Mouse (Mus musculus) MEL (cell line): ENCODE measurements around the gene Icam1. TPM values are rescaled to one million over a fixed set of nuclear protein-coding genes. Genes with fewer than 3 reads are reported as not detected.

ENCODE experiments used
- DNase-seq: peaks from one replicate; pipeline ENCODE4 v3.0.0; 2011; ENCODE audit warnings: low read depth, low spot score
- H3K27ac ChIP-seq: 2 replicates; pipeline ENCODE4 v1.5.1; 2012; ENCODE audit warnings: low read depth, mild to moderate bottlenecking, control low read depth, low read length, moderate library complexity; ENCODE audit not compliant: control insufficient read depth
- H3K27me3 ChIP-seq, 2 experiments: fragments of 150-350 bp in 1 of 2; sonication (generic) in 1 of 2; 2 replicates each; pipeline ENCODE4 v1.6.1; 2012; ENCODE audit warnings: low read length in 2 of 2, mild to moderate bottlenecking in 2 of 2, improper control_type of control experiment in 1 of 2, moderate library complexity in 1 of 2; ENCODE audit not compliant: insufficient read depth in 2 of 2, control insufficient read depth in 1 of 2
- H3K36me3 ChIP-seq, 2 experiments: 2 replicates each; pipeline ENCODE4 v1.6.1; 2012 to 2014; ENCODE audit warnings: low read length in 2 of 2, improper control_type of control experiment in 1 of 2, inconsistent platforms in 1 of 2, mild to moderate bottlenecking in 1 of 2; ENCODE audit not compliant: insufficient read depth in 2 of 2, control insufficient read depth in 1 of 2
- H3K4me1 ChIP-seq, 2 experiments: fragments of 150-350 bp in 1 of 2; sonication (generic) in 1 of 2; 2 replicates each; pipeline ENCODE4 v1.6.1; 2012; ENCODE audit warnings: low read length in 2 of 2, improper control_type of control experiment in 1 of 2, mild to moderate bottlenecking in 1 of 2; ENCODE audit not compliant: insufficient read depth in 2 of 2, control insufficient read depth in 1 of 2
- H3K4me3 ChIP-seq, 2 experiments: fragments of 150-350 bp in 1 of 2; sonication (generic) in 1 of 2; 2 replicates each; pipeline ENCODE4 v1.5.1; 2012; ENCODE audit warnings: low read depth in 2 of 2, low read length in 2 of 2, mild to moderate bottlenecking in 2 of 2, moderate library complexity in 2 of 2, control low read depth in 1 of 2, improper control_type of control experiment in 1 of 2; ENCODE audit not compliant: control insufficient read depth in 1 of 2, insufficient read depth in 1 of 2
- H3K79me2 ChIP-seq: 2 replicates; pipeline ENCODE4 v1.6.1; 2012; ENCODE audit warnings: mild to moderate bottlenecking, low read length, moderate library complexity; ENCODE audit not compliant: control insufficient read depth, poor library complexity, insufficient read depth
- H3K9ac ChIP-seq: 2 replicates; pipeline ENCODE4 v1.6.1; 2012; ENCODE audit warnings: low read depth, mild to moderate bottlenecking, control low read depth, low read length, moderate library complexity; ENCODE audit not compliant: control insufficient read depth, poor library complexity, severe bottlenecking
- H3K9me3 ChIP-seq: fragments of 150-350 bp; sonication (generic); replicated peaks from 2 replicates; pipeline ENCODE4 v1.6.1; 2012; ENCODE audit warnings: mild to moderate bottlenecking, low read length, improper control_type of control experiment, moderate library complexity; ENCODE audit not compliant: insufficient read depth
- BHLHE40 ChIP-seq: IDR thresholded peaks from 2 replicates; pipeline ENCODE4 v1.6.1; 2012; ENCODE audit warnings: low read depth, mild to moderate bottlenecking, inconsistent platforms, low read length, improper control_type of control experiment, borderline replicate concordance
- CHD1 ChIP-seq: IDR thresholded peaks from 2 replicates; pipeline ENCODE4 v1.6.1; 2012; ENCODE audit warnings: low read depth, mild to moderate bottlenecking, inconsistent platforms, low read length, improper control_type of control experiment
- CHD2 ChIP-seq: IDR thresholded peaks from 2 replicates; pipeline ENCODE4 v1.6.1; 2011; ENCODE audit warnings: low read length, improper control_type of control experiment
- CTCF ChIP-seq, 3 experiments: IDR thresholded peaks in 2 of 3; conservative IDR thresholded peaks in 1 of 3; 2 replicates each; pipeline ENCODE4 v1.5.1; 2011 to 2012; ENCODE audit warnings: low read length in 3 of 3, low read depth in 2 of 3, mild to moderate bottlenecking in 2 of 3, improper control_type of control experiment in 1 of 3, inconsistent platforms in 1 of 3, mixed read lengths in 1 of 3, moderate library complexity in 1 of 3; ENCODE audit not compliant: control insufficient read depth in 1 of 3, insufficient read depth in 1 of 3, poor library complexity in 1 of 3, severe bottlenecking in 1 of 3
- ELF1 ChIP-seq: IDR thresholded peaks from 2 replicates; pipeline ENCODE4 v1.6.1; 2014; ENCODE audit warnings: low read depth, mild to moderate bottlenecking, inconsistent platforms, low read length, improper control_type of control experiment, moderate library complexity
- EP300 ChIP-seq, 2 experiments: IDR thresholded peaks; 2 replicates each; pipeline ENCODE4 v1.6.1; 2011; ENCODE audit warnings: improper control_type of control experiment in 2 of 2, low read length in 2 of 2, low read depth in 1 of 2, mild to moderate bottlenecking in 1 of 2
- ETS1 ChIP-seq: IDR thresholded peaks from 2 replicates; pipeline ENCODE4 v1.6.1; 2012; ENCODE audit warnings: low read depth, mild to moderate bottlenecking, inconsistent platforms, low read length, improper control_type of control experiment, moderate library complexity
- GABPA ChIP-seq: IDR thresholded peaks from 2 replicates; pipeline ENCODE4 v1.6.1; 2012; ENCODE audit warnings: low read depth, mild to moderate bottlenecking, inconsistent platforms, low read length, improper control_type of control experiment, moderate library complexity
- GATA1 ChIP-seq: IDR thresholded peaks from 2 replicates; pipeline ENCODE4 v1.6.1; 2011; ENCODE audit warnings: low read depth, low read length, improper control_type of control experiment
- JUND ChIP-seq: IDR thresholded peaks from 2 replicates; pipeline ENCODE4 v1.6.1; 2011; ENCODE audit warnings: low read depth, mild to moderate bottlenecking, improper control_type of control experiment, low read length
- KAT2A ChIP-seq: conservative IDR thresholded peaks from 2 replicates; pipeline ENCODE4 v1.6.1; 2012; ENCODE audit warnings: low read depth, low read length, improper control_type of control experiment, inconsistent platforms
- MAFK ChIP-seq: IDR thresholded peaks from 2 replicates; pipeline ENCODE4 v1.6.1; 2011; ENCODE audit warnings: low read depth, mild to moderate bottlenecking, low read length, improper control_type of control experiment, borderline replicate concordance
- MAX ChIP-seq: IDR thresholded peaks from 2 replicates; pipeline ENCODE4 v1.6.1; 2011; ENCODE audit warnings: low read length, improper control_type of control experiment
- MXI1 ChIP-seq: IDR thresholded peaks from 2 replicates; pipeline ENCODE4 v1.6.1; 2011; ENCODE audit warnings: mild to moderate bottlenecking, low read depth, low read length, improper control_type of control experiment
- MYB ChIP-seq: IDR thresholded peaks from 2 replicates; pipeline ENCODE4 v1.6.1; 2011; ENCODE audit warnings: mild to moderate bottlenecking, low read depth, low read length, improper control_type of control experiment
- MYC ChIP-seq: IDR thresholded peaks from 2 replicates; pipeline ENCODE4 v1.6.1; 2011; ENCODE audit warnings: low read depth, mild to moderate bottlenecking, low read length, improper control_type of control experiment, moderate library complexity
- NELFE ChIP-seq: IDR thresholded peaks from 2 replicates; pipeline ENCODE4 v1.6.1; 2011; ENCODE audit warnings: low read depth, low read length, improper control_type of control experiment
- NRF1 ChIP-seq: IDR thresholded peaks from 2 replicates; pipeline ENCODE4 v1.6.1; 2014; ENCODE audit warnings: low read depth, mild to moderate bottlenecking, inconsistent platforms, low read length, improper control_type of control experiment, moderate library complexity; ENCODE audit not compliant: poor library complexity, insufficient read depth, severe bottlenecking
- POLR2A ChIP-seq, 2 experiments: IDR thresholded peaks; 2 replicates each; pipeline ENCODE4 v1.6.1; 2011 to 2012; ENCODE audit warnings: low read length in 2 of 2, mild to moderate bottlenecking in 2 of 2, control low read depth in 1 of 2, improper control_type of control experiment in 1 of 2, low read depth in 1 of 2, moderate library complexity in 1 of 2; ENCODE audit not compliant: control insufficient read depth in 1 of 2, insufficient read depth in 1 of 2, poor library complexity in 1 of 2
- POLR2AphosphoS2 ChIP-seq: IDR thresholded peaks from 2 replicates; pipeline ENCODE4 v1.6.1; 2011; ENCODE audit warnings: low read length, improper control_type of control experiment
- RAD21 ChIP-seq: IDR thresholded peaks from 2 replicates; pipeline ENCODE4 v1.6.1; 2011; ENCODE audit warnings: mild to moderate bottlenecking, low read depth, low read length, improper control_type of control experiment
- SIN3A ChIP-seq: IDR thresholded peaks from 2 replicates; pipeline ENCODE4 v1.6.1; 2012; ENCODE audit warnings: low read length, improper control_type of control experiment, inconsistent platforms
- SMC3 ChIP-seq: IDR thresholded peaks from 2 replicates; pipeline ENCODE4 v1.6.1; 2011; ENCODE audit warnings: low read depth, low read length, improper control_type of control experiment
- TAL1 ChIP-seq: IDR thresholded peaks from 2 replicates; pipeline ENCODE4 v1.6.1; 2012; ENCODE audit warnings: mild to moderate bottlenecking, inconsistent platforms, low read length, moderate library complexity, mixed read lengths
- TBP ChIP-seq: IDR thresholded peaks from 2 replicates; pipeline ENCODE4 v1.8.0; 2011; ENCODE audit warnings: low read depth, low read length, improper control_type of control experiment
- TCF12 ChIP-seq: IDR thresholded peaks from 2 replicates; pipeline ENCODE4 v1.6.1; 2014; ENCODE audit warnings: low read depth, mild to moderate bottlenecking, inconsistent platforms, low read length, improper control_type of control experiment, moderate library complexity
- USF1 ChIP-seq: IDR thresholded peaks from 2 replicates; pipeline ENCODE4 v1.6.1; 2014; ENCODE audit warnings: low read depth, mild to moderate bottlenecking, inconsistent platforms, low read length, improper control_type of control experiment, moderate library complexity
- USF2 ChIP-seq, 2 experiments: IDR thresholded peaks; 2 replicates each; pipeline ENCODE4 v1.6.1; 2011 to 2012; ENCODE audit warnings: improper control_type of control experiment in 2 of 2, low read length in 2 of 2, borderline replicate concordance in 1 of 2, inconsistent platforms in 1 of 2, low read depth in 1 of 2, mild to moderate bottlenecking in 1 of 2; ENCODE audit not compliant: insufficient read depth in 1 of 2
- ZC3H11A ChIP-seq: IDR thresholded peaks from 2 replicates; pipeline ENCODE4 v1.6.1; 2012; ENCODE audit warnings: low read depth, mild to moderate bottlenecking, inconsistent platforms, low read length, improper control_type of control experiment
- ZKSCAN1 ChIP-seq: IDR thresholded peaks from 2 replicates; pipeline ENCODE4 v1.6.1; 2012; ENCODE audit warnings: low read depth, mild to moderate bottlenecking, inconsistent platforms, low read length, improper control_type of control experiment, moderate library complexity
- ZMIZ1 ChIP-seq: IDR thresholded peaks from 2 replicates; pipeline ENCODE4 v1.6.1; 2012; ENCODE audit warnings: low read depth, mild to moderate bottlenecking, inconsistent platforms, low read length, improper control_type of control experiment, moderate library complexity
- ZNF384 ChIP-seq: IDR thresholded peaks from 2 replicates; pipeline ENCODE4 v1.6.1; 2012; ENCODE audit warnings: low read depth, mild to moderate bottlenecking, inconsistent platforms, low read length, improper control_type of control experiment
- polyA plus RNA-seq, 2 experiments: library from polyadenylated mRNA; stranded (reverse) in 1 of 2; unstranded in 1 of 2; fragments of >175 nt in 1 of 2; fragments of >200 nt in 1 of 2; gene quantifications; 2 replicates each; pipeline versions ENCODE4 v1.2.1 to v1.2.4; 2012; ENCODE audit warnings: low replicate concordance in 2 of 2, low read depth in 1 of 2; ENCODE audit not compliant: insufficient read length in 2 of 2, insufficient read depth in 1 of 2, missing spikeins in 1 of 2
- total RNA-seq: library from RNA; depleted of rRNA; stranded (reverse); fragments of 300-350 nt; gene quantifications from 2 replicates; pipeline ENCODE4 v1.2.3, GENCODE M21; 2012

The Icam1 gene
- total and polyA plus RNA-seq, 3 experiments = 26.0 to 31.0 TPM; not detected in 1

DNA sequence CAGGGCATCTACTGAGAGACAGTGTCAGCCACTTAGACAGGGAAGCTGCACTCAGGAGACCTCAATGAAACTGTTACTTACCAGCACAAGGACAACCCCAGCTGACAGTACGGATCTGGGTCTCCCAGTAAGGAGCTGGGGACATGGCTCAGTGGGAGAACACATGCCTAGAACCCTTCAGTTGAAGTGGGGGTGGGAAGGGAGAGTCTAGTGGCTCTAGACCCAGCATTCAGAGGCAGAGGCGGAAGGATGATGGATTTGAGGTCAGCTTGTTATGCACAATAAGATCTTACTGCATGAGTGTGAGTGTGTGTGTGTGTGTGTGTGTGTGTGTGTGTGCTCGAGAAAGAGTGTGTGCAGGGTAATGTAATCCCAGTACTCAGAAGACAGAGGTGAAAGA lies 33.6 kb upstream of the Icam1 start:
- TF ChIP-seq TCF12 = no peak
- TF ChIP-seq USF1 = no peak
- TF ChIP-seq GABPA = no peak
- no peak for TF ChIP-seq ZNF384
- H3K36me3 ChIP-seq = peaks cover 0 to 10% of the 10 kb centered on the region in 2 experiments; a peak in 2 of 4 replicates
- no peaks in the 10 kb centered on the region for H3K9me3 ChIP-seq
- no peak overlapping the region for H3K27ac ChIP-seq
- no peak overlapping the region for H3K9ac ChIP-seq
- H3K4me3 ChIP-seq = no peak overlapping the region
- H3K27me3 ChIP-seq = peaks cover 6 to 16% of the 10 kb centered on the region in 2 experiments; a peak in 3 of 4 replicates
- peaks cover 5 to 17% of the 10 kb centered on the region in 2 experiments; a peak in 3 of 4 replicates for H3K4me1 ChIP-seq
- no peak for DNase-seq
- no peaks in the 10 kb centered on the region for H3K79me2 ChIP-seq

GRCm38 (mm10) chr9:20983169-20983568 lies 32.6 kb upstream of the Icam1 start:
- no peak overlapping the region for H3K9ac ChIP-seq
- H3K27ac ChIP-seq = no peak overlapping the region
- TF ChIP-seq CHD2 (peak; percentile 42; the same call in 1 of the 2 replicates), MAFK (peak; percentile 78; the same call in 1 of the 2 replicates), KAT2A (no peak), ZC3H11A (no peak), GABPA (0 out of 2 replicates have a peak, but pooled peaks have one; percentile 3), JUND (no peak), NRF1 (no peak), POLR2AphosphoS2 (no peak), MYC (no peak), BHLHE40 (no peak), MAX (no peak), MXI1 (peak; percentile 36; the same call in 1 of the 2 replicates), USF1 (no peak), SMC3 (no peak), CHD1 (no peak), TAL1 (no peak; the same call in 1 of the 2 replicates), ETS1 (peak; percentile 73; the same call in 1 of the 2 replicates), EP300 (IDR thresholded peaks at IDR 0.05; ENCODE audit: low read depth in 1 of 2, low read length in 2 of 2) (0 out of 4 replicates have a peak, but pooled peaks of 1 of the 2 experiments have one; percentile 0), ZMIZ1 (no peak), TBP (no peak), ELF1 (no peak), NELFE (no peak), CTCF (IDR thresholded peaks at IDR 0.05 in 2 of 3, conservative IDR thresholded peaks at IDR 0.05 in 1 of 3; ENCODE audit: control insufficient read depth in 1 of 3, insufficient read depth in 1 of 3, low read depth in 2 of 3, low read length in 3 of 3, poor library complexity in 1 of 3, severe bottlenecking in 1 of 3) (no peak), SIN3A (no peak; the same call in 1 of the 2 replicates), RAD21 (no peak), POLR2A (IDR thresholded peaks at IDR 0.05; ENCODE audit: control insufficient read depth in 1 of 2, insufficient read depth in 1 of 2, low read depth in 1 of 2, low read length in 2 of 2, poor library complexity in 1 of 2) (no peak), USF2 (IDR thresholded peaks at IDR 0.05; ENCODE audit: borderline replicate concordance in 1 of 2, insufficient read depth in 1 of 2, low read depth in 1 of 2, low read length in 2 of 2) (no peak), GATA1 (0 out of 2 replicates have a peak, but pooled peaks have one; percentile 31), ZKSCAN1 (no peak), MYB (no peak)
- peaks cover 5 to 16% of the 10 kb centered on the region in 2 experiments; a peak in 3 of 4 replicates for H3K4me1 ChIP-seq
- H3K36me3 ChIP-seq = peaks cover 0 to 10% of the 10 kb centered on the region in 2 experiments; a peak in 2 of 4 replicates
- H3K27me3 ChIP-seq = peaks cover 6 to 20% of the 10 kb centered on the region in 2 experiments; a peak in 3 of 4 replicates
- DNase-seq = peak; percentile 56
- H3K79me2 ChIP-seq = no peaks in the 10 kb centered on the region
- no peaks in the 10 kb centered on the region for H3K9me3 ChIP-seq
- no peak overlapping the region for H3K4me3 ChIP-seq
